Mouse (Mus musculus): ENCODE data around the gene Col6a4.

DNA sequence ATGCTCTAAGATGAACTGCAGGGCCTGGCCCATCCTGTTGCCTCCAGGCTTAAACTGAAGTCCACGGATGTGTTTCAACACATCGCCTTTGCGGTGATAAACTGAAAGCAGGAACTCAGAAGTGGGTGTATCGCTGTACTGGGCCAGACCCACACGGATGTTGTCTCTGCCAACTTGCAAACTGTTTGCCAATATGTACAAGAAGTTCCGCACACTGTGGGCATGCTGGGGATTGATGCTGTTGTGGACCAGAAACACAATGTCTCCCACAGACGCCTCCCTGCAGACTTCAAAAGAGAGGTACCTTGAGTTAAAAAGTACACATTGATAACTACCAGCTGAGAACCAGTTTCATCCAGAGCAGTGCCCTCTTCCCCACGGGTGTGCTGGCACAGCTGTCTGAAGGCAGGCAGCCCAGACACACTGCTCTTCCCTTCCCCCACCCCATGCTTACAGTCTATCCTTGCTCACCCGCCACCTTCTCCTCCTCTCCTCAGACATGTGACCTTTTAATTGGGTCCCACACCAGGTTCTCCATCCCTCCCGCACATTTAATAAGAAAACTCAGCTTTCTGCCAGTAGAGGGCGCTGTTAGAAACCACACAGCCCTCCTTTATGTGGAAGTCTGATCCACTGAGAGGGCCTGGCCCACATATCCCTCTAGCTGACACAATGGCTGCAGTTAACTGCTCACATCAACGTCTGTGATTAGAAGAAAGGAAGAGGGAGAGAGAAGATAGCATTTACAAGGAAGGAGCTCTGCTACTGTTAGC is 16.1 kb downstream of the Col6a4 start:
- TF ChIP-seq CTCF (IDR thresholded peaks at IDR 0.05; ENCODE audit: borderline replicate concordance, extremely low read depth, insufficient read depth, insufficient read length) (peak; percentile 65; the same call in 1 of the 2 replicates), POLR2A (IDR thresholded peaks at IDR 0.05; ENCODE audit: borderline replicate concordance, extremely low read depth, insufficient read depth, insufficient read length, poor library complexity, severe bottlenecking) (no peak)

All from brain, embryonic 14.5 days (tissue).